Mouse (Mus musculus): ENCODE data around the gene Olfr1049.
"Not testable (repeated sequence)": the region's sequence is repeated elsewhere in the genome, so short reads cannot be mapped to it uniquely, and the experiment has no call there.

DNA sequence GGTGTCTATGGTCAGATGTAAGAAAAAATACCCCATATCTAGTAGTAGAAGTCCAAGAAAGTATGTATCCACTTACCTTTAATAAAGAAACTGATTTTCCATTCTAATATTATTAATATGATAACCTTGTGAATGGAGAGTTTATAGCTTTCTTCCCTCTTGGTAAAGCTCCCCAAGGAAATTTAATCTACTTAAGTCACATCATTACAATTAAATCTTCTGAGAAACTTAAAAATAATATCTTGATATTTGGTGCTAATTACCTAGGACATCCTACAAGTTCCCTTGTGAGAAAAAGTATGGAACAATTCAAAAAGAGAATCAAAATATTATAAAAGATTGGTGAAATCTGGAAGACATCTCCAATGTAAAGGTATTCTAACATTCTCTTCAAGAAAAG, at the start of gene Olfr1049:
- not testable (repeated sequence) for TF ChIP-seq CTCF (IDR thresholded peaks at IDR 0.05; ENCODE audit: control insufficient read depth, insufficient read depth, low read length); POLR2A (IDR thresholded peaks at IDR 0.05; ENCODE audit: borderline replicate concordance, control insufficient read depth, low read depth, low read length)
